Mouse (Mus musculus) bone marrow, adult 2 months (tissue): ENCODE results near the gene Acsm2. TPM values are rescaled to one million over a fixed set of nuclear protein-coding genes. Genes with fewer than 3 reads are reported as not detected.

Experiments used
- H3K27ac ChIP-seq: fragments of 200-500 bp; 2 replicates; pipeline ENCODE4 v1.5.1; 2012; ENCODE audit warnings: low read depth, mild to moderate bottlenecking, control low read depth, inconsistent platforms, low read length; ENCODE audit not compliant: control insufficient read depth, poor library complexity, insufficient read depth
- H3K4me1 ChIP-seq: fragments of 200-500 bp; 2 replicates; pipeline ENCODE4 v1.6.1; 2011; ENCODE audit warnings: low read length; ENCODE audit not compliant: control insufficient read depth, insufficient read depth
- H3K4me3 ChIP-seq: fragments of 200-500 bp; replicated peaks from 2 replicates; pipeline ENCODE3; 2011; ENCODE audit warnings: mild to moderate bottlenecking, low read depth, low read length, control low read depth; ENCODE audit not compliant: control insufficient read depth
- CTCF ChIP-seq: fragments of 200-500 bp; IDR thresholded peaks from 2 replicates; pipeline ENCODE4 v1.5.1; 2011; ENCODE audit warnings: low read length, control low read depth; ENCODE audit not compliant: control insufficient read depth, insufficient read depth
- POLR2A ChIP-seq: fragments of 200-500 bp; IDR thresholded peaks from 2 replicates; pipeline ENCODE4 v1.6.1; 2011; ENCODE audit warnings: low read depth, mild to moderate bottlenecking, control low read depth, low read length, borderline replicate concordance; ENCODE audit not compliant: control insufficient read depth
- WGBS: fragments of 180-500 bp; shearing (Covaris S2); methylation state at CpG from one replicate; pipeline ENCODE4 v1.1.7; 2018; 5-methylcytosine and 5-hydroxymethylcytosine counted together
- polyA plus RNA-seq: library from polyadenylated mRNA; stranded (reverse); fragments of >200 nt; gene quantifications from 2 replicates; pipeline ENCODE4 v1.2.4, GENCODE M21; 2011; ENCODE audit warnings: low replicate concordance; ENCODE audit not compliant: missing spikeins, insufficient read depth, insufficient read length

The Acsm2 gene
- polyA plus RNA-seq, 1 experiment: 9.7 TPM

GRCm38 (mm10) chr7:119596536-119596935 is 42.4 kb downstream of the Acsm2 start:
- Histone ChIP-seq H3K4me1 (no peaks in the 10 kb centered on the region), H3K4me3 (no peak overlapping the region), H3K27ac (no peak overlapping the region)
- WGBS: 49% methylated on average over 2 of the region's 2 CpGs
- TF ChIP-seq CTCF (no peak), POLR2A (no peak)

GRCm38 (mm10) chr7:119601195-119601953 is 47.2 kb downstream of the Acsm2 start:
- Histone ChIP-seq H3K27ac (no peak overlapping the region), H3K4me3 (no peak overlapping the region), H3K4me1 (no peaks in the 10 kb centered on the region)
- WGBS: 77% methylated on average over 2 of the region's 2 CpGs
- no peak for TF ChIP-seq POLR2A
- no peak for TF ChIP-seq CTCF

GRCm38 (mm10) chr7:119601954-119602317 is 47.8 kb downstream of the Acsm2 start:
- Histone ChIP-seq H3K4me1 (no peaks in the 10 kb centered on the region), H3K27ac (no peak overlapping the region), H3K4me3 (no peak overlapping the region)
- TF ChIP-seq CTCF (no peak), POLR2A (no peak)
- 44% methylated on average over 1 of the region's 1 CpGs for WGBS

GRCm38 (mm10) chr7:119604903-119605483 is 50.9 kb downstream of the Acsm2 start:
- Histone ChIP-seq H3K4me1 (no peaks in the 10 kb centered on the region), H3K4me3 (no peak overlapping the region), H3K27ac (no peak overlapping the region)
- no peak for TF ChIP-seq CTCF
- no peak for TF ChIP-seq POLR2A
- 67% methylated on average over 2 of the region's 2 CpGs for WGBS

GRCm38 (mm10) chr7:119605926-119606663 is 52.0 kb downstream of the Acsm2 start:
- no peak overlapping the region for H3K4me3 ChIP-seq
- no peaks in the 10 kb centered on the region for H3K4me1 ChIP-seq
- 74% methylated on average over 9 of the region's 9 CpGs for WGBS
- TF ChIP-seq POLR2A (no peak), CTCF (no peak)
- no peak overlapping the region for H3K27ac ChIP-seq

- Histone ChIP-seq H3K4me3 (no peak within 1 kb of the TSS), H3K27ac (no peak within 1 kb of the TSS), H3K4me1 (no peaks in the 10 kb centered on the region)
- TF ChIP-seq POLR2A: no peak
- TF ChIP-seq CTCF: no peak
- 65% methylated on average over 5 of the region's 5 CpGs for WGBS
Observed at GRCm38 (mm10) chr7:119606664-119607076, 52.5 kb downstream of the Acsm2 start, which contains the start of gene Acsm1. TSS of gene Acsm1 (plus strand) at chr7:119607026.

- H3K27ac ChIP-seq: no peak overlapping the region
- no peak overlapping the region for H3K4me3 ChIP-seq
- TF ChIP-seq POLR2A: no peak
- 74% methylated on average over 9 of the region's 9 CpGs for WGBS
- H3K4me1 ChIP-seq: no peaks in the 10 kb centered on the region
Observed at GRCm38 (mm10) chr7:119607796-119608515, 53.8 kb downstream of the Acsm2 start.

GRCm38 (mm10) chr7:119616531-119616930 is 62.4 kb downstream of the Acsm2 start:
- WGBS: 25% methylated on average over 1 of the region's 1 CpGs
- no peak overlapping the region for H3K4me3 ChIP-seq
- TF ChIP-seq POLR2A (no peak), CTCF (no peak)
- H3K27ac ChIP-seq: no peak overlapping the region
- H3K4me1 ChIP-seq: no peaks in the 10 kb centered on the region
